Mouse (Mus musculus) ES-E14 (cell line): ENCODE measurements at regions not wholly inside any gene's neighbourhood (a gene's known extent, or its start where the extent isn't known, plus 50 kb on each side); places are given as distances from the start of the nearest gene placed in this dataset.

Experiments used
- DNase-seq: peaks from one replicate; pipeline ENCODE4 v3.0.0-alpha.2; 2013; ENCODE audit warnings: low read depth, low spot score
- H3K27ac ChIP-seq: 2 replicates; pipeline ENCODE4 v1.5.1; 2012; ENCODE audit warnings: low read depth, mild to moderate bottlenecking, low read length, moderate library complexity, mixed read lengths; ENCODE audit not compliant: poor library complexity, insufficient read depth, severe bottlenecking
- H3K36me3 ChIP-seq: 2 replicates; pipeline ENCODE4 v1.6.1; 2012; ENCODE audit warnings: mild to moderate bottlenecking, low read length, moderate library complexity, mixed read lengths; ENCODE audit not compliant: control insufficient read depth, poor library complexity, insufficient read depth, severe bottlenecking
- H3K4me1 ChIP-seq, 2 experiments: fragments of 150-350 bp in 1 of 2; sonication (generic) in 1 of 2; 2 replicates each; pipeline ENCODE4 v1.6.1; 2012; ENCODE audit warnings: low read length in 2 of 2, mild to moderate bottlenecking in 1 of 2, mixed read lengths in 1 of 2; ENCODE audit not compliant: control insufficient read depth in 2 of 2, insufficient read depth in 2 of 2, poor library complexity in 1 of 2
- H3K4me3 ChIP-seq, 2 experiments: fragments of 150-350 bp in 1 of 2; sonication (generic) in 1 of 2; 2 replicates each; pipeline ENCODE4 v1.5.1; 2012; ENCODE audit warnings: low read length in 2 of 2, low read depth in 1 of 2, mild to moderate bottlenecking in 1 of 2, mixed read lengths in 1 of 2; ENCODE audit not compliant: insufficient read depth in 1 of 2, poor library complexity in 1 of 2, severe bottlenecking in 1 of 2
- H3K9ac ChIP-seq: 2 replicates; pipeline ENCODE4 v1.6.1; 2012; ENCODE audit warnings: low read depth, mild to moderate bottlenecking, low read length, mixed read lengths; ENCODE audit not compliant: poor library complexity, insufficient read depth, severe bottlenecking
- H3K9me3 ChIP-seq: fragments of 150-350 bp; sonication (generic); 2 replicates; pipeline ENCODE4 v1.6.1; 2012; ENCODE audit warnings: low read depth, mild to moderate bottlenecking, low read length; ENCODE audit not compliant: control insufficient read depth, insufficient read depth
- CHD2 ChIP-seq: IDR thresholded peaks from 2 replicates; pipeline ENCODE4 v1.6.1; 2014; ENCODE audit warnings: mild to moderate bottlenecking, low read depth, low read length, inconsistent platforms
- HCFC1 ChIP-seq: IDR thresholded peaks from 2 replicates; pipeline ENCODE4 v1.6.1; 2012; ENCODE audit warnings: low read length, inconsistent platforms, borderline replicate concordance; ENCODE audit not compliant: insufficient read depth
- MAFK ChIP-seq: IDR thresholded peaks from 2 replicates; pipeline ENCODE4 v1.6.1; 2014; ENCODE audit warnings: mild to moderate bottlenecking, low read depth, low read length, inconsistent platforms; ENCODE audit not compliant: insufficient read depth
- ZC3H11A ChIP-seq: IDR thresholded peaks from 2 replicates; pipeline ENCODE4 v1.6.1; 2012; ENCODE audit warnings: low read depth, mild to moderate bottlenecking, inconsistent platforms, low read length, borderline replicate concordance
- ZNF384 ChIP-seq: IDR thresholded peaks from 2 replicates; pipeline ENCODE4 v1.6.1; 2012; ENCODE audit warnings: low read depth, low read length, inconsistent platforms
- in situ Hi-C, 2 experiments: fragments of 600-800 bp; cut with MboI; formaldehyde crosslinking; loops; one replicate each; pipeline ENCODE4 v1.15.1; 2025; ENCODE audit warnings: low sequenced_read_pairs in 2 of 2, inconsistent platforms in 1 of 2; ENCODE audit not compliant: unreplicated experiment in 2 of 2

- Histone ChIP-seq H3K36me3 (no peaks in the 10 kb centered on the region), H3K9ac (no peak overlapping the region), H3K9me3 (no peaks in the 10 kb centered on the region), H3K27ac (no peak overlapping the region), H3K4me1 (peaks cover 0 to 2% of the 10 kb centered on the region in 2 experiments; a peak in 2 of 4 replicates), H3K4me3 (no peak overlapping the region)
- in situ Hi-C loops: no loop called here
- DNase-seq: no peak
- TF ChIP-seq CHD2: no peak
- no peak for TF ChIP-seq ZNF384
- TF ChIP-seq ZC3H11A: no peak
- no peak for TF ChIP-seq HCFC1
- TF ChIP-seq MAFK: no peak
Measured at GRCm38 (mm10) chr17:80792605-80793004, 64.3 kb upstream of the Map4k3 start.

GRCm38 (mm10) chr17:80789706-80790105 lies 61.4 kb upstream of the Map4k3 start:
- TF ChIP-seq ZNF384: no peak
- no peak for TF ChIP-seq ZC3H11A
- TF ChIP-seq CHD2: no peak
- TF ChIP-seq HCFC1: no peak
- no peak for TF ChIP-seq MAFK
- H3K9ac ChIP-seq: no peak overlapping the region
- H3K9me3 ChIP-seq: no peaks in the 10 kb centered on the region
- H3K4me1 ChIP-seq: peaks cover 3 to 9% of the 10 kb centered on the region in 2 experiments
- in situ Hi-C loops: no loop called here
- H3K27ac ChIP-seq: no peak overlapping the region
- no peaks in the 10 kb centered on the region for H3K36me3 ChIP-seq
- H3K4me3 ChIP-seq: no peak overlapping the region
- no peak for DNase-seq

- peaks cover 3 to 9% of the 10 kb centered on the region in 2 experiments for H3K4me1 ChIP-seq
- no peaks in the 10 kb centered on the region for H3K36me3 ChIP-seq
- H3K27ac ChIP-seq: no peak overlapping the region
- in situ Hi-C loops: no loop called here
- no peak for TF ChIP-seq CHD2
- no peak for TF ChIP-seq ZNF384
- no peak for TF ChIP-seq HCFC1
- TF ChIP-seq MAFK: no peak
- no peak for TF ChIP-seq ZC3H11A
- H3K9me3 ChIP-seq: no peaks in the 10 kb centered on the region
- no peak for DNase-seq
- H3K9ac ChIP-seq: no peak overlapping the region
- no peak overlapping the region for H3K4me3 ChIP-seq
Measured at GRCm38 (mm10) chr17:80789000-80789399, 60.7 kb upstream of the Map4k3 start.

GRCm38 (mm10) chr17:80786858-80787257 lies 58.6 kb upstream of the Map4k3 start:
- Histone ChIP-seq H3K9me3 (no peaks in the 10 kb centered on the region), H3K27ac (no peak overlapping the region; the same call in 1 of the 2 replicates), H3K4me1 (peaks cover 3 to 7% of the 10 kb centered on the region in 2 experiments), H3K4me3 (no peak overlapping the region), H3K36me3 (no peaks in the 10 kb centered on the region), H3K9ac (no peak overlapping the region)
- no peak for TF ChIP-seq CHD2
- TF ChIP-seq HCFC1: no peak
- TF ChIP-seq ZC3H11A: no peak
- TF ChIP-seq MAFK: no peak
- TF ChIP-seq ZNF384: no peak
- DNase-seq: no peak
- in situ Hi-C loops: no loop called here
